Mouse (Mus musculus): ENCODE results near the gene Tox2.

DNA sequence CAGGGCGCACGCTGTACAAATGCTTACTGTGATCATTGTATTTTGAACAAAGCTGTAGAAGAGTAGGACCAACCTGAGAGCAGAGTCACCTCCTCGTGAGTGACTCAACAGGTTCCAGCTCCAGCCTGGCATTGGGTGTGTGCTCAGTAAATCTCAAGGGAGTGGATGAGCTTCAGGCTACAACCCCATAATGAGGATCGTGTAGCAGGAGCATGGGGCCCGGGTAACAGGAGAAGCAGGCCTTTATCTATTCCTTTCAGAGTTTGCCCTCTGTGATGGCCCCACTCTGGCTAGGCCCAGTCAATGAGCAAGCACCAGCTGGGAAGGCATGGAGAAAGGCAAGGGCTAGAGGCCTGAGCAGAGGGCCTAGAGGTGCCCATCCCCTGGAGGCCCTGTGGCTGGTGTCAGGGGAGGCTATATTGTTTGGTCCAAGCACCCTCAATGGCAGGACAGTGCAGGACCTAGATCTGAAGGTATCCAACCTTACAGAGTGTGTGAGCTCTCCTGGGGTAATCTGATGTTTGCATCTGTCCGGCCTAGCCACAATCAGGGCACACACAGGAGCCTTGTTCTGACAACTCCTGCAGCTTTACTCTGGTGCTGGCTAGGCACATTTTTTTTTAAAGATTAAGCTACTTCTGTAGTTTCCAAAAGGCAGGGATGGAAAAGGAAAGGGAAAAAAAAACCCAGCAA is 58.6 kb downstream of the Tox2 start:
- TF ChIP-seq HCFC1 (IDR thresholded peaks at IDR 0.05; ENCODE audit: borderline replicate concordance, insufficient read depth, low read length) (no peak), MAFK (IDR thresholded peaks at IDR 0.05; ENCODE audit: insufficient read depth, low read depth, low read length) (no peak), ZC3H11A (IDR thresholded peaks at IDR 0.05; ENCODE audit: borderline replicate concordance, low read depth, low read length) (no peak), CHD2 (IDR thresholded peaks at IDR 0.05; ENCODE audit: low read depth, low read length) (no peak)

Measured in ES-E14 (cell line).